Mouse (Mus musculus): Measurements from ENCODE around the gene Gm3854.

DNA sequence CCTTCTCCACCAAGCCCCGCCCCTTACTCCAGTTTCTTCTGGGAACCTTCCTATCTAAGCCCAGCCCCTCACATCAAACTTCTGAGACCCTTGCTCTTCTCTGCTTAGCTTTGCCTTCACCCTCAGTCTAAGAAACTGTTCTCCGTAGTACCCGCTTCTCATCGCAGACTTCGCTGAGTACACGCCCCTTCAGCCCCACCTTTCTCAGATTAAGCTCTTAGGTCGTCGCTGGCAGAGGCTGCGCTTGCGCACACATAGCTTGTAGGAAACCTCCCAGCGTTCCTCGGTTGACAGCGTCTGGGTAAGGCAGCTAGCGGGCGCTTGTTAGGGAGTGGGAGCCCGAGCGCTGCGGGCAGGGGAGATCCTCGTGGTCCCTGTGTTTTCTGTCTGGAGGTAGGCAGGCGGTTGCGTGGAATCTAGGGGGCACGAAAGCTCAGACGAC is 19.5 kb downstream of the Gm3854 start, which contains the start of gene Zfp78:
- TF ChIP-seq POLR2A (IDR thresholded peaks at IDR 0.05; ENCODE audit: low read depth, low read length) (no peak), CTCF (IDR thresholded peaks at IDR 0.05; ENCODE audit: extremely low read depth, insufficient read depth, insufficient read length, insufficient replicate concordance) (no peak)
